Mouse (Mus musculus) embryo, embryonic 9.5 days (tissue): ENCODE measurements at regions not wholly inside any gene's neighbourhood (a gene's known extent, or its start where the extent isn't known, plus 50 kb on each side); places are given as distances from the start of the nearest gene placed in this dataset.
A peak's percentile ranks its signal among the peaks of the same experiment; 100 is the strongest.
"Not testable (repeated sequence)": the region's sequence is repeated elsewhere in the genome, so short reads cannot be mapped to it uniquely, and the experiment has no call there.

Source experiments
- DNase-seq: peaks from one replicate; pipeline ENCODE4 v3.0.0-alpha.2; 2017; ENCODE audit errors: extremely low spot score

DNA sequence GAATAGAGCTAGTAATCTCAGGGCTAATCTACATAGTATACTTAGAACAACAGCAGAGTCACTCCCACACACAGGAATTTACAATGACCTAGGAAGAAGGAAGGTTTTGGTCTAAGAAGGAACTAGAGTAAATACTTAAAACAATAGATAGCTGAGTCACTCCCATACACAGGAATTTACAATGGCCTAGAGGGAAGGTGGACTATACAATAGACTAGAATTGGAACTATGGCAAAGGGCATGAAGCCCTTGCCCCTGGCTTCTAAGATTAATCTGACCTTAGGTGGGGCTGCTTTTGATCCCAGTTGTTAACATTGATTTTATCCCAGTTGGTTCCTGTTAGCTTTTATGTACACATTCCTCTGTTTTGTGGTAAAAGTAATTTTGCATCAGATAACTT is 427.8 kb upstream of the Clint1 start:
- not testable (repeated sequence) for DNase-seq

DNA sequence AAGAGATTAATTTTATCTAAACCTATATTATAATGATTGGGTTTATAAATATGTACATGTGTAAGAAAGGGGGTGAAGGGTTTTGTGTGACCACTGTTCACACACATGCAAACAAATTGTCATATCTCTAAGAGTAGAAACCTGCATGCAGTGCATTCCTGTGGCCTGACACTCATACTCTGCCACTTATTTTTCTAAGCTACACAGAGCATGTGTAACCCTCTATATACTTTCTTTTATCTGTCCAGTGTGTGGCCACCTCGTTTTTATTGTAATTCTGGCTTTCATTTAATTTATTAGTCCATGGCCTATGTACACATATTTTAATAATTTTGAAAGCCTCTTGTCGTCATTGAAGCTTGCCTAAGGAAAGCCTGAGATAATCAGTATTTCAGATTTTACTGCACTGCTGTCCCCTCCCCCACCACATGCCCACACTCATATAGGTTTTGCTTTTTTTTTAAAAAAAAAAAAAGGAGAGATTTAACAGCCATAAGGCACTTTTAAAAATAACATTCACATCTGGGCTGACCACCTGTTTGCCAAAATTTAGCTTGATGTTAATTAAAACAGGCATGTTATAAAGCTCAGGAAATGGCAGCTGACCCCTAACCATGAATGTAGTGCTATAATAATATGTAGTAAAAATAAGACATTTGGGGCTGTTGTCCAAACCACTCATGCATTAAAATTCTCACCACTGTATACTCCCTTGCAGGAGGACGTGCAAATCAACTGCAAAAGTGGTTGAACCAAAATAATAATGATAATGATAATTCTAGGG is 410.7 kb upstream of the Clint1 start:
- no peak for DNase-seq

DNA sequence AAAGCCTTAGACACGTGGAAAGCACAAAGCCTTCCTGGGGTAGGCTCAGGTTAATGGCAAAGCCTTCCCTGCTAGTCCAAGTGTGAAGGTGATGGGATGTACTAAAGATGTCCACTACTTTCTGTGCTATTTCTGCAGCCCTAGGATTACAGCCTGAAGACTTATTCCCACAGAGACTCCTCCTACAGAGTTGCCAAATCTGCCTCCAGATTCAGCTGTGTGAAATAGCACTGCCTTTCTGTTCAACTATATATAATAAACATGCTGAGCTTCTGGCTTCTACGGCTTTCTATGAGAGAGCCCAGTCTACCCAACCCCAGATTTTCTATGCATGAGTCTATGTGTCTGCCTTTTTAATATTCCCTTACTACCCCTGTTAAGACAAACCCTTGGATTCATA is 405.3 kb upstream of the Clint1 start:
- no peak for DNase-seq

DNA sequence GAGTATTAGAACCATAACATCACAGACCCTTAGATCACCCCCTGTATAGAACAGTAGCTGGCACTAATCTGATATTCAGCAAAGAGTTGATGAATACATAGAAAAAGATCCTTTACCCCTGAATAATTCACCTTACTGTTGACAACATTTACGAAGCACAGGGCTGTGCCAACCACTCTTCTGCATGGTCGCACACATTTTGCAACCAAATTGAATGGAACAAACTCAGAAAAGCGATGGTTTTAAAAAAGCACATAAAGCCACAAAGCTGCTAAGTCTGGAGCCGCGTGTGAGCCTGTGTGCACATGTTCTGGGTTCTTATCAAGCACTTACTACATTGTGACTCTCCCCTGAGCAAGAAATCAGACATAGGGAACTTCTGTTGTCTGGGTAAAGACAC is 397.6 kb upstream of the Clint1 start:
- no peak for DNase-seq

DNA sequence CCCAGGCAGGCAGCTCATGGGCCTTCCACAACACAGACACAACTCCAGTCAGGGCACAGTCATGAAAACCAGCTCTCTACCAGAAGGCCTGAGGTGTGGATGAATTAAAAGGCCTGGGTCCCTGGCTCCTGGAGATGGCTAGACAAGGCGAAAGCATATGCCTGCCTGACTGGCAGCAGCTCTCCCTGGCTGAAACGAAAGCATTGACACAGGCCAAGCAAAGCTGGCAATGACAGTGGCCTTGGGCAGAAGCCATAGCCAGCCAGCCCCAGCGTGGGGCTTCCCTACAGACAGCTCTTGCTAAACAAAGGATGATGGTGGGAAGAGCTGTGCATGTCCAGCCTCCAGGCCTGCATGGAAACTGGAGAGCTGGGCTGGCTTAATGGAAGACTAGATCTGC is 396.9 kb upstream of the Clint1 start:
- no peak for DNase-seq

DNA sequence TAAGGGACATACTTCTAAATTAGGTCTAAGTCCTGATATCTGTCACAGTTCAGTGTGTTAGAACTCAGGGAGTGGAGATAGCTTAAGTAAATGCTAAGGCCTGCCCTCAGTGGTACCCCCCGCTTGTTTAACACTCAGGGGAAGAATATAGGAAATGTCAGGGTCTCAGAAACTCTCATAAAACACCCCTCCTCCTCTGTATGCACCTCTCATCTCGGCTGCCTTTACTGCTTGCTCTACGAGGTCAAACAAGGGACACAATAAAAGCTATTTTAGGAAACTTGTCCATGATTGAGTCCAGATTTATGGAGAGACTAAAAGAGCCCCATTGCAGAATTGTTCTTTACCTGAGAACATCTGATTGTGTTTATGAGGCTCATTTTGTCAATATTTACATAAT is 395.1 kb upstream of the Clint1 start:
- no peak for DNase-seq

DNA sequence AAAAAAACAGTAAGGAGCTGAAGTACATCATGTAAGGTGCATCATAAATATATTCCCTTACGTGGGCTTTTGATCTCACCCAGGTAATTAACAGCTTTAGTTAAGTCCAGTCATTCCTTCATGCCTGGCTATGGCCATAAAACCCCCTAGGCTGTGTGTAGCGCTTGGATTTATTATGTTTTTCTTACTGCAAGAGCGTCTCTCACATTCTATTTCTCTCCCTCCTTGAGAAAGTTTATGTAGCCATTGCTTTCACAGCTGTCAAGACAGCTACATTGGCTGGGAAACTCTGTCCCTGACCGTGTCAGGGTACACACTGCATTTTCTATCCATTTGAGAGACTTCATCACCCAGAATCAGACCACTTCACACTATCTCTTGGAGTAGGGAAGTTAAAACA is 394.3 kb upstream of the Clint1 start:
- no peak for DNase-seq

DNA sequence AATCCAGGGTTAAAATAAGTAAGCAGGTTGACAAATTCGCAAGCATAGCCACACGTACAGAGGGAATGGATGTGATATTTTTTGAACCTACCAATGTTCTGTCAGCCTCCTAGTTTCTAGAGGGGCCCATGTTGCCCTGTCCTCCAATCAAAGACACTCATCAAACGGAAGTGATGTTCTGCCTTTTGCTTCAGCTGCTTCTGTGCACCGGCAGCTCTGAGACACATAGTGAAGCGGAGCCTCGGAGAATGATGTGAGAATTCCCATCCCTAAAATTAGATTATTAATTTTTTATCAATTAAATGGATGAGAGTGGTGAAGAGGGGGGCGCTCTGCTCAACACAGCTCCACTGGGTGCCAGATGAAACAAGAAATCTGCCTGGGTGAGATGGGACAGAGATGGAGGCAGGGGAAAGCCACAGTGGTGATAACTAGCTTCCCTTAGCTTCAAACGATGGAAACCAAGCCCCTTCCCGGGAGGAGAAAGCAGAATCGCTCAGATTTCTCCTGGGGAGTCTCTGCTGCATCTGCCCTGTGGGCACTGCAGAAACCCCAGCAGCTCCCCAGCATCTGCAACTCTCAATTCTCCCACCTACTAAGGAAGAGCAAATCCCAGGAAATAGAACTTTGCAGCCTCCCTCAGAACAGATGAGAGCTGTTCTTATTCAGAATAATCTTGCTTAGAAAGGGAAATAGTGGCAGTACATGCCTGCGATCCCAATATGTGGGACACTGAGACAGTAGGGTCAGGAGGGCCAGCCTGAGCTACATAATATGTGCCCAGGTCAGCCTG is 391.7 kb upstream of the Clint1 start:
- no peak for DNase-seq

DNA sequence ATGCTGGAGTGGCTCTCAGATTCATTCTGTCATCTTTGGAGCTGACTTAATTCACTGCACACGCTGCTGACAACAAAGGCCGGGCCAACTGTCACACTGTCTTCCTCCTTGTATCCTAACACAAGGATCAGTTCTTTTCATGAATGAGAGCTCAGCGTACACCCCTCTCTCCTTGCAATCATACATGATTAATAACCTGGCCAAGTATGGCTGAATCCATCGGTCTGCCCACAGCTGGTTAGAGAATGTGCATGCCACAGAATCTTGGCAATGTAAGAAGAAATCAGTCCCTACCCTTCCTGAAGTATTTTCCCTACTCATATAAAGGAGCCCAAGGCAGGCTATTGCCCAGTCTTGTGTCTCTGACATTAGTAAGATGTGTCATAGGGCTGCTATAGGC is 387.4 kb upstream of the Clint1 start:
- DNase-seq: no peak

DNA sequence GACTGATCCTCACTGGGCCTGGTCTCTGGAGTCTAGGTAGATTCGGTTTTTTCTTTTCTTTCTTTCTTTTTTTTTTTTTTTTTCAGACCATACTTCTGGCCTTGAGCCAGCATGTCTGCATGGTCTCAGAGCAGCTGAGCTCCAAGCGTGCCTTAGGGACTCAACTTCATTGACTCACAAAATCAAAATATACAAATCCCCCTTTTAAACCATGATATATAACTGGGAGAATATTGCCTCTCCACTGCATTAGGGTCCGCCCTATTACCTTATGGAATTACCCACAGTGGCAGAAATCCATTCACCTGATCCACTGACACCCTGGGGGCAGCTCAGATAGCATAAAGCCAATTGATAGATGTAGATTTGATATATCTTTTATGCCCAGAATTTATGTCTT is 385.5 kb upstream of the Clint1 start:
- no peak for DNase-seq

DNA sequence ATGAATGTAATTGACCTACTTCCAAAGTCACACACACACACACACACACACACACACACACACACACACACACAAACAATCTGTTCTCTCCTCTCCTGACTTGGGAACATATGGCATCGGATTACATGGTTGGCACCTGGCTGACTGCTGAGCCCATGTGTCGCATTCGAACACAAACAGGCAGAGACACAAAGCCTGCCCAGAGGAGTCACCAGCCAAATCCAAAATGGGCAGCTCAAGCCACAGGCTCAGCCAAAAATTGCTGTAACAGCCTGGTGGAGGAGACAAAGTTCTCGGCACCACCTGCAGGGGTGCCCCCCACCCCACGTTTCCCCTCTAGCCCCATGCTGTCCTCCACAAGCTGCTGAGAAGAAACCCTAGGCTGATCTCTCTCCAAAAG is 379.7 kb upstream of the Clint1 start:
- DNase-seq: no peak

DNA sequence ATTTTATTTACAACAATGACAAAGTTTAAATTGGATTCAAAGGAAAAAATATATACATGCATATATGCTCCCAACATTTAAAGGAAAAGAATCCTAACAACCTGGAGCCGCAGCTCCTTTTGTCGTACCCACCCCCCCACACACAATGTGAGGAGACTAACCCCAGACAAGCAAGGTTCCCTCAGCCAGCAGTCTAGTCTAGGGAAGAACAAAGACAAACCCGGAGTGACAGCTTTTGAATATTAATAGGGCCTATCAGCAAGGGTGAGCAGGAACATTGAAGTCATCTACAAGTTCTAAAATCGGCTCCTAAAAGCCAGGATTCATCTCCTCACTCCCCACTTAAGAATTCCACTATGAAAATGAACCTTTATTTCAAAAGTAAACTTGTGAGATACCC is 374.9 kb upstream of the Clint1 start:
- no peak for DNase-seq

DNA sequence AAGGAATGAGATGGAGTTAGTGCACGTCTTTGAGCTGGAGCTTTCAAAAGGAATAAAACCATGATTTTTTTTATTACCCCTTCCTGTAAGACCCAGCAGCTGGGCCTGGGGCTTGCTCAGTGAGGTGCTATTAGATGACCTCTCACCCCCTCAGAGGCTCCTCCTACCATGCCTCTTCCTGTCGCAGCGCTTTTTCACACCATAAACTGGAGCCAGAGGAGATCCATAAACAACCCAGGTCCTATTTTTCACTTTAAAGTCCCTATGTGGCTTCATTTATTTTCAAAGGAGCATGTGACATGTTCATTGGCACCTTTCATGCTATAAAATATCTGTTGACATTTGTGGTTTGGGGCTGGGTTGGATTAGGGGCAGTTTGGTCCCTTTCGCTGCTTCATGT is 365.9 kb upstream of the Clint1 start:
- DNase-seq: no peak

DNA sequence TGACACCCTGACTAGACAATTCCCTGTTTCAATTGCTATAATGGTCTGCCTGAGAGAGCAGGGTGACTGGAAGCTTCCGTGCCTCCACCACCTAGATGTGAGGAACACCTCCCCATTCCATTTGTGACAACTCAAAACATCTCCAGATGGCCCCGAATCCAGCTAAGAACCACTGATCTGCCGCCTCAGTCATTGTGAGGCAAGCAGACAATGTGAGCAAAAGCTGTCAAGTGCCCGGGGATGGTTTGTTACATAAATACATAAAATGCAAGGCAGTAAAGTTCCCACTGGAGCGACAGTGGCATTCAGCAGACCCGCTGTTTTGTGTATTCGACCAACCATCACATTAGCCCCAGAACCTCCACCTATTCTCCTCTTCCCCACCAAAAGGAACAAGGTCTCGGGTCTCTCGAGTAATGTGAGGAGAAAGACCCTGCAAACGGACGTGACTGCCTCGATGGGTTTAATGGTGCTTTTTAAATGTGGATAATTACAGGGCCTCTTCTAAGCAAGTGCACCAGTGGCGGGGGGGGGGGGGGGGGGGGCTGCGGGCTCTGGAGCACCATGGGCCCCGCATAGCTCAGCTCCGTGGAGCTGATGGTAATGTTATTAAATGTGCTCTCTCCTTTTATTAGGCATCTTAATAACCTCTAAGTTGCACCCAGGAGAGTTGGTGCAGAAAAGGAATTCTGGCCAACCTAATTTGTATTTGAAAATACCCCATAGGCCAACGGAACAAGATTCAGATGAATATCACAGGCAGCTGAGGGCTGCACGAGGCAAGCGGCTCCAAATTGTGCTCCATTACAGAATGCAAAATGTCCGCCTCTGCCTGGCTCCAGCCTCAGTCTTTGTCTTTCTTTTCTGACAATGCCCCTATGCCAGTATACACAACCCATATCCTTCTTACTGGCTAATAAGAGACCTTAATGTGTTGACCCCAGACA is 360.6 kb upstream of the Clint1 start:
- no peak for DNase-seq

DNA sequence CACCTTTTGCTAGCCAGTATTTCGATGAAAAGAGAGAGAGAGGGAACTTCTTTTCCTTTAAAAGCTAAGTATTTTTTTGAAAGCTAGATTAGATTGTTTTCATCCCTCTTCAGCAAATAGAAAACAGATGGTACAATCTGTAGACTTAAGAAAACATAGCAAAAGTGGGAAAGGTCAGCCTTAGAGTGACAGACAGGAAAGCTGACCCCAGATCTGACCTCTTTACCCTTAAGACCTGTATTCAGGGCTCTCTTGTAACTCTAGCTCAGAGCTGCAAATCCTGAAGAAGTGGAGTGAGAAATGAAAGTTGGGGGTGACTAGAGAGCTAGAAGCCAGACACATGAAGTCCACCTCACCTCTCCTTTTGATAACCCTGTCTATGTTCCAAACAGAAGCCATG is 356.6 kb upstream of the Clint1 start:
- peak; percentile 45 for DNase-seq

DNA sequence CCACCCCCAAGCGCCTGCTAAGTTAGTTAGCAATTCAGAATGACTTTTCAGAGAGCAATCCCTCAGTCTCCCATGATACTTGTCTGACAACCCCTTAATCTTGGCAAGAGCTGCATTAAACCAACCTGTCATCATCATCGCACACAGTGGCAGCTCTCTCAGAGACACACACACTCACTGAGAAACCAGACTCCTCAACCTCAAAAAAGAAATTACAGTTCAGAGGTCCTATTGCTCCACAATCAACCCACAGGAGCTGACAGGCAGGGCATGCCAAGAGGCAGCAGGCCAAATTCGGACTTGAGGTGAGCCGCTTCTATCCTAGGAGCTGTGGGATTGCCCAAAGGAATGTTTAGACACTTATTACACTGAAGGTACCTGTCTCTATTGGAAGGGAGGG is 343.3 kb upstream of the Clint1 start:
- no peak for DNase-seq

DNA sequence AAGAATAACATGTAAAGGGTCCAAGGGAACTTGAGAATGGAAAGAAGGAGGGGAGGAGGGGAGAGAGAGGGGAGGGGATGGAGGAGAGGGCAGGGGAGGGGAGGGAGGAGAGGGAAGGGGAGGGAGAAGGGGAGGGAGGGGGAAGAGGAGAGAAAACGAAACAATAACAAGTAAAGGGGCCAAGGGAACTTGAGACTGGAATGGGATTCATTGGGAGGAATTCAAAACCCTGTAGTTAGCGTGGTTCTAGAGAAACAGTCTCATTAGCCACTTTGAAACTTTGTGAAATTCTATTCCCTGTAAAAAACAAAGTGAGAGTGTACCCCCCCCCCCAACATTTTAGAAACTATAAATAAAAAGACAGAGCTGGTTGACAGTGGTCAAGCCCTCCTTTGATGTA is 342.6 kb upstream of the Clint1 start:
- no peak for DNase-seq

DNA sequence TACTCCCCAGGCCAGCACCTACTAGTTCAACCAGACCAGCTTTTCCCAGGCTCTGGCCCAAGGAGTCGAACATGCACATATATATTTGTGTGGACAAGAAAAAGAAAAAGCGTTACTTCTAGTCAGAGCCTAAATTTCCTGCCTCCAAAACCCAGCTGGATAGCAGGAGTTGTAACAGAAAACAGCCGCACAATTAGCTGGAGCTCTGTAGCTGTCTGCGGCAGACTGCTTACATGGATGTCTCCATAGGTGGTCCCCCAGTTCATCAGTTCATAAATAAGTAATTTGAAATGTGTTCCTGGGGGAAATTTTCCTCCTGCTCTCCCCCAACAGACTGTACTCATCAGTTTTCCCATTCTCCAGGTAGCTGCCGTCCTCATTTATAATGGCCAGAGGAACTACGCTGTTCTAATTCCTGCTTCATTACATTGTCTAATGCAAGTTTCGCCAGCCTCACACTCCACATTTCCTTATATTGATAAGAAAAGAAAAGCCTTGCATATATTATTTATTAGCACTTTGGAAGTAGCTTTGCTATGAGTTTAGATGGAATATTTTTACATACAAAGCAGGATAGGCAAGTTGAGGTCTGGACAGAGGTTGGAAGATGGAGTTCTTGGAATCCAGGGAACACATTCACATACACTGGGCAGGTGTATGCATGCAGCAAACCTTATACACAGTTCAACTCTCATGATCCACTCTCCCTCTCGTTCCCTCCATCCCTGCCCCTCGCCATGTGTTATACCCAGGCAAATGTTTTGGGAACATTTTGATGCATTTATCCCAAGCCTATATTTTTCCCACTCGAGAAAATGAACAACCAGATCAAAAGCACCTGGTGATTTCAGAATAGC is 337.2 kb upstream of the Clint1 start:
- no peak for DNase-seq

DNA sequence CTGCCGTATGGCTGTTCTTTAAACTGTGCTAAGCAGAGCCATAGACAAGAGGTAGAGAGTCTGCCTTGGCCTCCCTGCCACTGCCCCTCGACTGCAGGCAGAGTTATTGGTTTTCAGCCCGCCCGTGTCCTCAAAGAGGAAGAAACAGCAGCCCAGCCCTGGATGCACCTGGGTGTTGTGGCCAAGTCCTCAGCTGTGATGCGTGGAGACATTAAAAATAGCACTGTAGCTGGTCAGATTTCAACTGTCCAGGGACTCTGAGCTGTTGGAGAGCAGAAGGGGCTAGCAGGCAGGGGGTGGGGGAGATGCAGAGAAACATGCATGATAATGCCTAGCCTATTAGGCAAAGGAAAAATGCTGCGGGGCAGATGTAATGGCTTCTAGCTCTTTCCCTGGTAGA is 327.1 kb upstream of the Clint1 start:
- no peak for DNase-seq

DNA sequence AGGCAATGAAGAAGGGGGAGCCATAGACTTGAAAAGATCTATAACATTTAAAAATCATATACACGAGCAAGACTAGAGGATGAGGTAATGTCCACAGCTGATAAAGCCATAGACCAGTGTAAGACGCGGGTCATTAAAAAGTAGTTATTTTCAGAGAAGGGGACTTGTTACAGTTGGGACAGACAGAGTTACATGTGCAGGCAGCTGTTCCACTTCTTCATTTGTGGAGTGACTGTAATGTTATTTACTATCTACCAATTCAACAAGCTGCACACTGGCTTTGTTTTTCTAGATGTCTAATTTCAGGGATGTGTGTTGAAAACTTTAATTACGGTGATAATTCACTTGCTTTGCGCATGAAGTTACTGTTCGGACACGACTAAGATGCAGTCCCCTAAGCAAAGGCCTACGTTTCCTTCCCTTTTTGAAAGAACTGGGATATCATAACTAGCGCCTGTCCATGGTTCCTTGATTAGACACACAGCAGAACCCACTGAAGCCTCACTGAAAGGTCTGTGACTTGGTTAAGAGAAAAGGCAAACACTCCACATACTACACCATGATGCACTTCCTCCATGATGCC is 320.7 kb upstream of the Clint1 start:
- DNase-seq: no peak
